Mouse (Mus musculus) G1E (cell line): Measurements from ENCODE around the gene Hoxc8. TPM values are rescaled to one million over a fixed set of nuclear protein-coding genes. Genes with fewer than 3 reads are reported as not detected.

Experiments used
- ATAC-seq: 2 replicates; pipeline ENCODE4 v1.8.0; 2016; ENCODE audit warnings: mild to moderate bottlenecking; ENCODE audit not compliant: insufficient number of reproducible peaks, poor library complexity, low FRiP score, severe bottlenecking; ENCODE audit errors: extremely low read depth
- DNase-seq: peaks from one replicate; pipeline ENCODE4 v3.0.0; 2012; ENCODE audit warnings: low spot score
- H3K27me3 ChIP-seq: 2 replicates; pipeline ENCODE4 v1.6.1; 2012; ENCODE audit warnings: mild to moderate bottlenecking, low read length, inconsistent platforms; ENCODE audit not compliant: insufficient read depth
- H3K36me3 ChIP-seq: replicated peaks from 2 replicates; pipeline ENCODE3; 2012; ENCODE audit warnings: mild to moderate bottlenecking, inconsistent platforms
- H3K4me1 ChIP-seq: 2 replicates; pipeline ENCODE4 v1.6.1; 2012; ENCODE audit warnings: low read depth, low read length, inconsistent platforms, mixed read lengths; ENCODE audit not compliant: insufficient read depth
- H3K4me3 ChIP-seq: 2 replicates; pipeline ENCODE4 v1.5.1; 2012; ENCODE audit warnings: low read depth, mild to moderate bottlenecking, inconsistent platforms, low read length, moderate library complexity, mixed read lengths
- H3K9me3 ChIP-seq: replicated peaks from 2 replicates; pipeline ENCODE4 v1.6.1; 2012; ENCODE audit warnings: inconsistent platforms
- CTCF ChIP-seq: IDR thresholded peaks from 2 replicates; pipeline ENCODE4 v1.5.1; 2012; ENCODE audit warnings: low read depth, low read length, inconsistent platforms, mixed read lengths
- GATA1 ChIP-seq: IDR thresholded peaks from 2 replicates; pipeline ENCODE4 v1.6.1; 2012; ENCODE audit warnings: borderline replicate concordance, low read length, inconsistent platforms, mixed read lengths
- GATA2 ChIP-seq: IDR thresholded peaks from 2 replicates; pipeline ENCODE4 v1.6.1; 2012; ENCODE audit warnings: low read depth, low read length, inconsistent platforms, borderline replicate concordance
- POLR2AphosphoS5 ChIP-seq: IDR thresholded peaks from 2 replicates; pipeline ENCODE4 v1.6.1; 2012; ENCODE audit warnings: low read depth, low read length, inconsistent platforms; ENCODE audit not compliant: insufficient replicate concordance
- TAL1 ChIP-seq: conservative IDR thresholded peaks from 2 replicates; pipeline ENCODE4 v1.6.1; 2012; ENCODE audit warnings: low read depth, low read length, inconsistent platforms, mixed read lengths
- polyA plus RNA-seq: library from polyadenylated mRNA; stranded (reverse); fragments of >175 nt; gene quantifications from 2 replicates; pipeline ENCODE4 v1.2.3, GENCODE M21; 2012
- total RNA-seq, 2 experiments: library from RNA; stranded (forward) in 1 of 2; stranded (reverse) in 1 of 2; fragments of 200-1000 nt in 1 of 2; fragments of >200 nt in 1 of 2; fragmentation: Nextera tagmentation in 1 of 2; gene quantifications; 2 replicates each; pipeline ENCODE4 v1.2.3; 2014 to 2017

The Hoxc8 gene
- total and polyA plus RNA-seq, 3 experiments = 2.7 to 21.1 (median 10.1) TPM

DNA sequence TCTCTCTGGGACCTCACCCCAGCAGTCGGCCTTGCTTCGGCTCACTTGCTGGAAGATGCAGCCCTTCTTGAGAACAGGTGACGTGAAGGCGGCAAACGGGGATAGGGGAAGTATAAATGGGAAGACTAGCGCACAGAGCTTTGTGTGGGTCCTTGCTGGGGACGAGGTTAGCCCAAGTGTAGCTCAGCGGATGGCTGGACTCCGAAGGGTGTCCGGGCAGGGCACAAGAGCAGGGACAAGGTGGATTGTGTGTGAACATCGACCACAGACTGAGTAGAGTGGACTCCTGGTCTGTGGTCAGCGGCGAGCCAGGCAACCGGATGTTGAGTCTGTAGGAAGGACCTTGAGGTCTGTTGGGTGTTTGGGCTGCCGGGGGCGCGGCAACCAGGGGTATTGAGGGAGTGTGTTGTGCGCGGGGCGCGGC lies 14.7 kb upstream of the Hoxc8 start:
- TF ChIP-seq CTCF (no peak), TAL1 (no peak), GATA1 (no peak), POLR2AphosphoS5 (no peak), GATA2 (no peak)
- H3K36me3 ChIP-seq = no peaks in the 10 kb centered on the region
- DNase-seq (no peak), ATAC-seq (no peak)
- H3K27me3 ChIP-seq = peaks cover 54% of the 10 kb centered on the region
- peaks cover 69% of the 10 kb centered on the region for H3K4me1 ChIP-seq
- no peaks in the 10 kb centered on the region for H3K9me3 ChIP-seq
- peak overlapping the region; percentile 73 for H3K4me3 ChIP-seq

GRCm38 (mm10) chr15:102976171-102976570 lies 14.2 kb upstream of the Hoxc8 start, which contains the start of gene Hoxc9:
Hoxc9 (plus strand) TSS chr15:102976439.
- Histone ChIP-seq H3K36me3 (no peaks in the 10 kb centered on the region), H3K4me3 (peak within 1 kb of the TSS; percentile 73), H3K4me1 (peaks cover 69% of the 10 kb centered on the region), H3K27me3 (peaks cover 49% of the 10 kb centered on the region), H3K9me3 (no peaks in the 10 kb centered on the region)
- ATAC-seq (no peak), DNase-seq (peak; percentile 47)
- TF ChIP-seq TAL1 (no peak), GATA1 (no peak), CTCF (no peak), GATA2 (no peak), POLR2AphosphoS5 (no peak)

DNA sequence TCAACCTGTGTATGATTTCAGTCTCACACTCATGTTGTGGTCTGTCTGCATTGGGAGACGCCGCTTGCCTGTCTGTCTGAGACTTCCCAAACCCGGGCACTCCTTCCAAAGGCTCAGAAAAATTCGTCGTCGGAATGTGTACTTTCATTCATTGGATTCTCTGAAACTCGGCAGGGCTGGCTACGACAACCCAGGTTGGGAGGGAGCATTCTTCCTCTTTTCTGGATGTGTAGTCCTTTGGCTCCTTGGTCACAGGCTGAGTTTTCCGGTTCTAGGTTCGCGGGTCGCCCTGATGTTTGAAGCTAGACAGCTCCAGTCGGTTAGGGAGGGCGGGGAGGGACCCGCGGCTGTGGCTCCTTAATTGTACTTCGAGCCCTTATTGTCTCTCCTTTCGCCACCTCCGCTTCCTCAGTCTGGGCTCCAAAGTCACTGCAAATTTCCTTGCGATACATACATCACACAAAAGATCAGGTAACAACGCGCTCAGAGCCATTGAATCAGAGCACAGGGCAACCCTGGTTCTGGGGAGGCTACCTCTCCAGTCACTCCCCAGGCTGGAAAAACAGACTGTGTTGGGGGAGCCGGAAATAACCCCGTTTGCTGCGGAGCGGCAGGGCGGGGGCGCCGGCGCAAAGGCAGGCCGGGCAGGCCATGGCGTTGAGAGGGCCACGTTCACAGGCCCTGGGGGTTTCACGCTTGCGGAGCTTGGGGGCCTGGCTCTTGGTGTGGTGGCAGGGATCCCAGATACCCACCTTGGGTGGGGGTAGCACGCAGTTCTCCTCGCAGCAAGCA lies 13.6 kb upstream of the Hoxc8 start:
- TF ChIP-seq TAL1 = no peak
- TF ChIP-seq GATA1 = no peak
- TF ChIP-seq GATA2 = no peak
- no peak for TF ChIP-seq CTCF
- no peak for TF ChIP-seq POLR2AphosphoS5
- Histone ChIP-seq H3K36me3 (no peaks in the 10 kb centered on the region), H3K9me3 (no peaks in the 10 kb centered on the region), H3K4me3 (peak overlapping the region; percentile 73), H3K4me1 (peaks cover 71% of the 10 kb centered on the region), H3K27me3 (peaks cover 45% of the 10 kb centered on the region)
- DNase-seq (peak; percentile 73), ATAC-seq (no peak)

DNA sequence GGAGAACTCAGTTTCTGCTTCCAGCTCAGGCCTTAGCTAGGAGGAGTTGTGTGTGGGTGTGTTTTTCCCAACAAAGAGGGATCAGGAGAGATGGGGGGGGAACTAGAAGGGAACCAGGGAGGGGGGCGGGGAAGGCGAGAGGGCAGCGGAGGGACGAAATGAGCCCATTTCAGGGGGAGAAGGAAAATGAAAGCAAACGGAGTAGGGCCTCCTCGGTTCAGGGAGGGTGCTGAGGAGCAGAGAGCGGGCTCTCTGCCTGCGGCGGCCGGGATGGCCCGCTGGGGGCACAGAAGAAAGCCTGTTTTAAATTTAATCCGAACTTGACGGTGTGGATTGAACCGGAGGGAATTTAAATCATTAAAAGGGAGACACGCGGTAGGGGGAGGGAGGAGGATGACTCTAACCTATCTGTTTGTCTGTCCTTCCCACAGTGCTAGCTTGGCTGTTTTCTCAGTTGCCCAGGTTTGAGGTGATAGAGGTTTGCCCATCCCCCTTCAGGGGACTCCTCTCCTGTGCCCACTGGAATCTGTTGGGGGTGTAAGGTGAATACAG lies 12.9 kb upstream of the Hoxc8 start:
- peak overlapping the region; percentile 73 for H3K4me3 ChIP-seq
- peaks cover 44% of the 10 kb centered on the region for H3K27me3 ChIP-seq
- peaks cover 72% of the 10 kb centered on the region for H3K4me1 ChIP-seq
- no peaks in the 10 kb centered on the region for H3K36me3 ChIP-seq
- peak; percentile 55 for DNase-seq
- no peak for TF ChIP-seq GATA2
- no peaks in the 10 kb centered on the region for H3K9me3 ChIP-seq
- ATAC-seq = no peak

DNA sequence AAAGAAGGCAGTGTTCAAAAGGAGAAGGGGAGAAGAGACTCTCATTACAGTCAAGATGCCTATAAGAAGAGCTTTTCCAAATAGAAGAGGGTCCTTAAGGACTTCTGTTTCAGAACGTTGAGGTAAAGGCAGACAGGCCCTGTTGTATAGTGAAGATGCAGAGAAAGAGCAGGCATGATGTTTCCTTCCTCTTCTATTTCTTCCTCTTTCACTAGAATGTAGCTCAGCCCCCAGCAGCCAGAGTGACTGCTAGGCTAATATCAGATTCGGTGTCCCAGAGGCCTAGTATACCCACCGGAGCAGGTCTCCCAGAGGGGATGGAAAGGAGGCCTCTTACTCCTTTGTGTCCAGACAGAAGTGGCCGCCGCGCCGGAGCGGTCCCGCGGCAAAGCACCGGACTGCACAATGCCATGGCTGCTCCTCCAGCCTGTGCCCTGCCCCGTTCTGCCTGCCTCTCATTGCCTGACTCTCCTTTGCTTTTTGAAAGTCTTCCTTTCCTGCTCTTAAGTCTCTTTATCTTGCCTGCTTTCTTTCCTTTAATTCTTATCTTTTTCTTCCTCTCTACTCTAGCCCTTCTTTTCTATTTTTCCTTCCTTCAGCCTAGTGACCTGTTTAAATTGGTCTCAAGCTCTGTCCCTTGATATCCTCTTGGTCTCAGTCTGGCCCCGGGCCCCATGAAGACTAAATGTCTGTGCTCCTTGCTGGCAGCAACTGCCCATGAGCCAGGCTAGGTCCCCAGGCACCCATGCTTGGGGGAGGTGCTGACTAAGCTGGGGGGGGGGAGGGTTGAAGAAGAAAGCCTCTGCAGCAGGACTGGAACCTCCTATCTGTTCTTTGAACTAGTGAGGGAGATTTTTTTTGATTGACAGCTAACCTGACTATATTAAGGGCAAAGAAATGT lies 11.5 kb upstream of the Hoxc8 start:
- Histone ChIP-seq H3K4me1 (peaks cover 76% of the 10 kb centered on the region), H3K9me3 (no peaks in the 10 kb centered on the region), H3K36me3 (peaks cover 2% of the 10 kb centered on the region), H3K4me3 (peak overlapping the region; percentile 67; the same call in 1 of the 2 replicates), H3K27me3 (peaks cover 42% of the 10 kb centered on the region)
- ATAC-seq (no peak), DNase-seq (no peak)
- TF ChIP-seq TAL1 (no peak), GATA2 (no peak), POLR2AphosphoS5 (no peak), CTCF (no peak), GATA1 (no peak)

DNA sequence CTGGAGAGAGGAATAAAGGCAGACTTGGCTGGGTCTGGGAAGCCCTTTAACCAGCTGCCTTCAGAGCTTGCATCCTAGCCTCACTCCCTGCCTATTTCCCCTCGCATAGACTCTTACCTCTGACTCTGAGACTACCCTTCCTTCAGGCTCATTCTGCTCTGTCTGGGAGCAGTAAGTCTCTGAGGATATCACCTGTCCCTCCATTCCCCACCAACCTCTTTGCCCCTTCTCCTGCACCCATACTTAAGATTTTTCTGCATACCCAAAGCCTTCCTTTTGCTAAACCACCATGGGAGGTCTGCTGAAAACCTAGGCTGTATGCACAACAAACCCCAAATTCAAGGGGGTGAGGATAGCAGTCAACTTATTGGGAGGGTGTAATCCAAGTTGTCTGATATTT lies 10.5 kb upstream of the Hoxc8 start:
- Histone ChIP-seq H3K36me3 (peaks cover 6% of the 10 kb centered on the region), H3K4me3 (no peak overlapping the region), H3K27me3 (peaks cover 43% of the 10 kb centered on the region), H3K4me1 (peaks cover 81% of the 10 kb centered on the region), H3K9me3 (no peaks in the 10 kb centered on the region)
- TF ChIP-seq GATA1 = no peak
- no peak for TF ChIP-seq GATA2
- no peak for TF ChIP-seq TAL1
- no peak for TF ChIP-seq CTCF
- TF ChIP-seq POLR2AphosphoS5 = no peak
- ATAC-seq (no peak), DNase-seq (no peak)
